Mouse (Mus musculus) brown adipose tissue, adult 24 weeks (tissue): ENCODE results near the gene Gm20388. TPM values are rescaled to one million over a fixed set of nuclear protein-coding genes. Genes with fewer than 3 reads are reported as not detected.

Source experiments
- H3K27ac ChIP-seq: fragments of 200-500 bp; replicated peaks from 2 replicates; pipeline ENCODE4 v1.5.1; 2012; ENCODE audit warnings: low read depth, mild to moderate bottlenecking, low read length
- H3K4me1 ChIP-seq: fragments of 200-500 bp; 2 replicates; pipeline ENCODE4 v1.6.1; 2012; ENCODE audit warnings: low read length, mixed read lengths; ENCODE audit not compliant: control insufficient read depth, insufficient read depth, insufficient read length
- H3K4me3 ChIP-seq: fragments of 200-500 bp; 2 replicates; pipeline ENCODE4 v1.5.1; 2012; ENCODE audit warnings: low read depth, mild to moderate bottlenecking, low read length, moderate library complexity; ENCODE audit not compliant: insufficient read depth
- polyA plus RNA-seq: library from polyadenylated mRNA; stranded (reverse); fragments of >200 nt; gene quantifications from 2 replicates; pipeline ENCODE4 v1.2.4, GENCODE M21; 2012; ENCODE audit not compliant: missing spikeins, insufficient read depth, insufficient read length

Gm20388 gene
- polyA plus RNA-seq, 1 experiment = 44.7 TPM

DNA sequence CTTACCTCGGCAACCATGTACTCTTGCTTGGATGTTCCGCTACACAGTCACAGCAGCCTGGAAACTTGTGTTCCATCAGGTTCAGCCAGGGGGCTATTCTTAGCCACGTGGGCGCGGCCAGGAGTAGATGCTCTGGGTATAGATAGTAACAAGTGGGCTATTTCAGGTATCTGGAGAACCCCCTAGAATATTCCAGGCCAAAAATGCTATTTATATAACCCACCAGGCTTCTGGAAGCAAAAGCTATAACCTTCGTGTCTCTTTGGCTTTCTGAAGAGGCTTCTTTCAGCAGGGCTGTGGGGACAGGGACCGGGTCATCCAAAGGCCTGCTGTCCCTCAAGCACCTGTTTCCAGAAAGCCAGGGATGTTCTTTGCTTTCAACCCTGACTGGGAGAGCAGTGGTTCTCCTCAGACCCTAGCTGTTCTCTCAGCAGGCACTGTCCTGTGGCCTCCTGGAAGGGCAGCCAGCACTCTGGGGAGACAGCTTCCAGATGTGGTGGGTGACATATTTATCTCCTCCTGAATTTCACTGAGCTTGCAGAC lies 2540.6 kb downstream of the Gm20388 start:
- Histone ChIP-seq H3K4me1 (no peaks in the 10 kb centered on the region), H3K4me3 (no peak overlapping the region), H3K27ac (no peak overlapping the region)

DNA sequence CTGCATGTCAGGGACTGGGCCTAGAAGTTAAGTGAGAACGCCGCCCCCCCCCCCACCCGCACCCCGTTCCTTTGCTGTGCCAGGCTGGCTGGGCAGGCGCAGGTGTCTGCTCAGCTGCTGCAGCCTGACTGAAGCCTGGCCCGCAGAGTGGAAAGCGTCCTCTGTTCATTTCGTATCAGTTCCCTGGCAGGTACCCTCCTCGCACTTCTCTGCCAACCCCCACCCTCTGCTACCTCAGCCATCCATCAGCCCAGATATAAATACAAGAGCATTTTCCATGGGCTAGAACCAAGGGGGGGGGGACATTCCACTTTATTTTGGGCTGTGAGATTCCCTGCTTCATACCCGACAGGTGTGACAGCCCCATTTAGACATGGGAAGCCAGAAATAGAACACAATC lies 2541.5 kb downstream of the Gm20388 start:
- Histone ChIP-seq H3K27ac (no peak overlapping the region), H3K4me3 (no peak overlapping the region), H3K4me1 (no peaks in the 10 kb centered on the region)

- H3K27ac ChIP-seq = no peak overlapping the region
- no peaks in the 10 kb centered on the region for H3K4me1 ChIP-seq
- H3K4me3 ChIP-seq = no peak overlapping the region
Observed at GRCm38 (mm10) chr8:122454409-122454808, 2543.8 kb downstream of the Gm20388 start.

GRCm38 (mm10) chr8:122457171-122457570 lies 2546.5 kb downstream of the Gm20388 start:
- no peak overlapping the region for H3K27ac ChIP-seq
- no peak overlapping the region for H3K4me3 ChIP-seq

GRCm38 (mm10) chr8:122459218-122459900 lies 2548.7 kb downstream of the Gm20388 start:
- H3K4me1 ChIP-seq = peaks cover 20% of the 10 kb centered on the region
- no peak overlapping the region for H3K4me3 ChIP-seq
- no peak overlapping the region for H3K27ac ChIP-seq

More at GRCm38 (mm10) chr8:122457171-122457570, 2546.5 kb downstream of the Gm20388 start:
- H3K4me1 ChIP-seq = peaks cover 13% of the 10 kb centered on the region

- no peak overlapping the region for H3K4me3 ChIP-seq
- H3K4me1 ChIP-seq = peaks cover 20% of the 10 kb centered on the region
- H3K27ac ChIP-seq = no peak overlapping the region
Observed at GRCm38 (mm10) chr8:122459990-122460389, 2549.3 kb downstream of the Gm20388 start.

- Histone ChIP-seq H3K27ac (no peak within 1 kb of the TSS), H3K4me1 (peaks cover 20% of the 10 kb centered on the region), H3K4me3 (peak within 1 kb of the TSS; percentile 19)
Observed at GRCm38 (mm10) chr8:122460524-122461472, 2550.2 kb downstream of the Gm20388 start, which contains the start of gene Snai3. Gene Snai3 (minus strand): TSS chr8:122460733.

GRCm38 (mm10) chr8:122461473-122462148 lies 2551.0 kb downstream of the Gm20388 start:
- Histone ChIP-seq H3K27ac (no peak overlapping the region), H3K4me1 (peaks cover 20% of the 10 kb centered on the region)

GRCm38 (mm10) chr8:122462510-122462909 lies 2551.9 kb downstream of the Gm20388 start:
- no peak overlapping the region for H3K27ac ChIP-seq
- peaks cover 20% of the 10 kb centered on the region for H3K4me1 ChIP-seq
- no peak overlapping the region for H3K4me3 ChIP-seq

More at GRCm38 (mm10) chr8:122461473-122462148, 2551.0 kb downstream of the Gm20388 start:
- H3K4me3 ChIP-seq = no peak overlapping the region

DNA sequence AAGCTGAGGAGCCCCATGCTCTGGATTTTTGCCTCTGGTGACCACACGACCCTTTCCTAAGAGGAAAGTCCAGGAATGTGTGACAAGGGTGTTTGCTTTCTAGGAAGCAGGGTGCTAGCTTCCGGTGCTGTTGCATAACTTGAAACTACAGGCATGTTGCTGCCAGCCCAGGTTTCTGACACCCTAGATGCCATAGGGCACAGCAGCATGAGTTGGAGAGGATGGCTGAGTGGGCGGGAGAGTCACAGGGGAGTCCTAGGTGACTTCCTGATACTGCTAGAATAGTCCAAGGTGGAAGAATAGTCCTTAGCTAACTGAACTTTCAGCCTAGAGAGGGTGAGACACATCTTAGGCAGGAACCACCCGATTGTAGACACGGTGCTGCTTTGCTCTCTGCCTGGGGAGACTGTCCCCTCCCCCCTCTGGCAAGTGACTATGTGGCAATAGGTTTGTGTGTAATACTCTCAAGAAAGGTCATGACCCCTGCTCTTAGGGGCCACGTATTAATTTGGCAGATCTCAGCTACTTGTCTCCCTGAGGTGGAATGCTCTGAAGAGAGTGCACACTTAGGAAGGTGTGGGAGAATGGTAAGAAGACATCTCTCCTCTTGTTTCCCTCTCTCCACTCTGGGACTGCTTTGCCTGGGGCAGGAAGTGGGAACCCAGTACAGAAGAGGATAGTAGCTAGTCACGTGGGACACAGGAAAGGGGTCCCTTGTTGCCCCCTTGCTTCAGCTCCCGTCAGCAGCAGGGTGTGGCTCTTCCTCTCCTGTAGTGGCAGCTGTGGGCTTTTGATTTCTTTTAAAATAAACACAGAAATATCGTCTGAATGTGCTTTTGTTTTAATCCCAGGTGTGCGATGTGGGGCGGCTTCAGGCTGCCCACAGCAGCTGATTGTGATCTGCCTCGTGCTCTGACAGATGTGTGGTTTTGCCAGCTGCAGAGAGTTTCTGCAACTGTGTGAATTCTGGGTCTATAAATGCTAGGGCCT lies 2553.3 kb downstream of the Gm20388 start:
- H3K4me3 ChIP-seq = no peak overlapping the region
- no peak overlapping the region for H3K27ac ChIP-seq
- peaks cover 20% of the 10 kb centered on the region for H3K4me1 ChIP-seq

- Histone ChIP-seq H3K4me1 (peaks cover 19% of the 10 kb centered on the region), H3K4me3 (no peak overlapping the region), H3K27ac (no peak overlapping the region)
Observed at GRCm38 (mm10) chr8:122464985-122465384, 2554.3 kb downstream of the Gm20388 start.

DNA sequence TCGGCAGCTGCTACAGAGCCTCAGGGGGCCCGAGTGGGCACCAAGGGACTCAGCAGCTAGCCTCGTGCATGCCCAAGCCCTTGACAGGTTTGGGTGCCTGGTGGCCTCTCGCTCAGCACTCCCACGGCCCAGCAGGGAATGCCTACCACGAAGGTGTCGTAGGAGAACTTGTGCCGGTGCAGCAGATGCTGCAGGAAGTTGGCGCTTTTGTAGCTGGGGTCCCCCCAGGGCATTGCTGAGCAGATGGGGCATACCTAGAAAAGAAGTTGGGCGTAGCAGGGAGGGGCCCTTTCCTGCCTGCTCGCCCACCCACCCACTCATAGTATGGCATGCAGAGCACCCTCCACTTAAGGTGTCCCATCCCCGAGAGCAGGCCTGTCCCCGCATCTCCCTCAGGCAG lies 2557.2 kb downstream of the Gm20388 start:
- Histone ChIP-seq H3K27ac (no peak overlapping the region), H3K4me1 (peaks cover 8% of the 10 kb centered on the region), H3K4me3 (no peak overlapping the region)

DNA sequence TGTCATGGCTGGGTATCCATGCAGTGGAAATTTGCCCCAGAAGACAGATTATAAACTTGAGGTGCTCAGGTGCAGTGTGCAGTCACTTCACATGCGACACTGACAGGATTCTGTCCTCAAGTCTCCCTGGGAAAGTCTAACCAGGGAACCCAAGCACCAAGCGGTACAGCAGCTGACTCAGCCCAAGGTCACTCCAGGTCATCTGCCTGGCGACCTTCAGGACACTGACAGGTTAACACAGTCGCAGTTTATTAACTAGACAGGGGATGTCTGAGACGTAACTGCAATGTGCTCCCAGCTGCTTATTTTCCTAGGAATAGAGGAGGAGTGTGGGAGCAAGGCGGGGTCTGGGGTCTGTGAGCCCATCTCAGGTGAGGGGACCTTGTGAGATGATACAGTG lies 2558.8 kb downstream of the Gm20388 start:
- H3K4me3 ChIP-seq = no peak overlapping the region
- no peak overlapping the region for H3K27ac ChIP-seq
- no peaks in the 10 kb centered on the region for H3K4me1 ChIP-seq

DNA sequence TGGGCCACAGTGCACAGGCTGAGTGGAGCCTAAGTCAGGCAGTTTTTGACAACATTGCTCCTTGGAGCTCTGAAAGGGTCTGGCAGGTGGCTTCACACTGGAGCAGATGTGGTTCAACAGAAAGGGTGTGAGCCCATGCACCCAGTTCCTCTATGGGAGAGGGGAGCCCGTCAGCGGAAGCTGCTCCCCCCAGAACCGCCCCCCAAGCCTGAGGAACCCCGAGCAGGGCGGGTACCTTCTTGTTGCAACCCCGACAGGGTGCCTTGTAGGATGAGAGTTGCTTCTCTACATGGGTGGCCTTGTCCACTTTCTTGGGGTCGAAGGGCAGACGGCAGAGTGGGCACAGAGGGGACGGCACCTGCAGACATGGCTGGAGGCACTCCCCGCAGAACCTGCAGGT lies 2559.3 kb downstream of the Gm20388 start:
- Histone ChIP-seq H3K27ac (no peak overlapping the region), H3K4me3 (no peak overlapping the region), H3K4me1 (no peaks in the 10 kb centered on the region; the same call in 1 of the 2 replicates)
